Mouse (Mus musculus) hindbrain, postnatal 0 days (tissue): ENCODE results near the gene 1500009C09Rik. TPM values are rescaled to one million over a fixed set of nuclear protein-coding genes. Genes with fewer than 3 reads are reported as not detected.

Experiments
- ATAC-seq: fragments of 200-750 bp; cut with Nextera tagmentation; 2 replicates; pipeline ENCODE4 v1.8.0; 2017; ENCODE audit warnings: mild to moderate bottlenecking, moderate TSS enrichment, moderate library complexity
- DNase-seq: peaks from one replicate; pipeline ENCODE4 v3.0.0-alpha.2; 2015; ENCODE audit warnings: low spot score
- H3K27ac ChIP-seq: fragments of 300-500 bp; sonication (generic); 2 replicates; pipeline ENCODE4 v1.5.1; 2014; ENCODE audit warnings: mild to moderate bottlenecking
- H3K27me3 ChIP-seq: fragments of 300-500 bp; sonication (generic); 2 replicates; pipeline ENCODE4 v1.6.1; 2014; ENCODE audit warnings: low read length, mixed read lengths; ENCODE audit not compliant: insufficient read depth
- H3K36me3 ChIP-seq: fragments of 300-500 bp; sonication (generic); 2 replicates; pipeline ENCODE4 v1.6.1; 2014; ENCODE audit warnings: low read length, mixed read lengths; ENCODE audit not compliant: insufficient read depth
- H3K4me1 ChIP-seq: fragments of 300-500 bp; sonication (generic); 2 replicates; pipeline ENCODE4 v1.6.1; 2014; ENCODE audit warnings: antibody characterized with exemption, low read length, mixed read lengths; ENCODE audit not compliant: insufficient read depth
- H3K4me2 ChIP-seq: fragments of 300-500 bp; sonication (generic); 2 replicates; pipeline ENCODE4 v1.6.1; 2014; ENCODE audit warnings: low read depth, mild to moderate bottlenecking, low read length, moderate library complexity, mixed read lengths
- H3K4me3 ChIP-seq: fragments of 300-500 bp; sonication (generic); 2 replicates; pipeline ENCODE4 v1.5.1; 2014; ENCODE audit warnings: low read length
- H3K9ac ChIP-seq: fragments of 300-500 bp; sonication (generic); replicated peaks from 2 replicates; pipeline ENCODE4 v1.6.1; 2014; ENCODE audit warnings: mild to moderate bottlenecking, low read length, moderate library complexity, mixed read lengths
- H3K9me3 ChIP-seq: fragments of 300-500 bp; sonication (generic); 2 replicates; pipeline ENCODE4 v1.6.1; 2016; ENCODE audit warnings: low read length, mixed read lengths
- CTCF ChIP-seq: IDR thresholded peaks from 2 replicates; pipeline ENCODE4 v1.5.1; 2016; ENCODE audit warnings: antibody characterized with exemption, control low read depth, low read depth
- WGBS: fragments of 180-500 bp; shearing (Covaris S2); extraction: QIAGEN DNeasy Blood & Tissue Kit; methylation state at CpG from one replicate; pipeline ENCODE4 v1.1.7; 2014; 5-methylcytosine and 5-hydroxymethylcytosine counted together
- polyA plus RNA-seq: library from polyadenylated mRNA; unstranded; fragments of >200 nt; fragmentation: Nextera tagmentation; extraction: Ambion mirVana; gene quantifications from 2 replicates; pipeline ENCODE4 v1.2.1, GENCODE M21; 2015
- total RNA-seq: library from RNA; depleted of rRNA; stranded (reverse); fragments of >200 nt; gene quantifications from 2 replicates; pipeline ENCODE4 v1.2.3, GENCODE M21; 2014

Gene 1500009C09Rik
- total and polyA plus RNA-seq, 2 experiments from 2014 or later: 12.5 to 127 TPM

DNA sequence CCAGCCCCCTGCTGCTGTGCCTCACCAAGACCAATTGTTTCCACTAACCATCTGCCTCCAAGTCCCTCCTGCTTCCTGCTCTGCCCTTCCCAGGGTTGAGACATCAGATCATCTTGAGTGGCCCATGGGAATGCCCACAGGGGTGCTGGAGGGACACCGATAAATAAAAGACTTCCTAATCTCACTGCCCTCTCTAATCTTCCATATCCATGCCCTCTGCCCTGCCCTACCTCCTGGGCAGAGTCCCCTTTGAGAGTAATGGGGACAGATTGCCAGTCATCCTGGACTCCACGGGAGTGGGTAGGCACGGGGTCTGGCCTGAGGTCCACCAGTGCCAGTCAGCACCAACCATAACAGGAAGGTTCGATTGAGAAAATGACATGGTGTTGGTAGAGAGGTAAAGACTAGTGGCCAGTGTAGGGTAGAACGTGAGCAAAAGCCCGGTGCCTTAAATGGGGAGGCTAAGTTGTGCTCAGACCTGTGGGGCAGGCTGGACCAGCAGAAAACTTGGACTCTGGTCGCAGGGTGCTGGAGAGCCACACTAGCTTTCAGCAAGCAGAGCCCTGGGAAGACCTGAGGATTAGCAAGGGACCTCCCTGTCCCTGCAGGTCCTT, 27.5 kb upstream of the 1500009C09Rik start:
- 39% methylated on average over 7 of the region's 7 CpGs for WGBS
- H3K36me3 ChIP-seq: no peaks in the 10 kb centered on the region
- no peak for TF ChIP-seq CTCF
- H3K4me1 ChIP-seq: 0 out of 2 replicates have a peak, but pooled peaks cover 11% of the 10 kb centered on the region
- no peak overlapping the region for H3K9ac ChIP-seq
- ATAC-seq (0 out of 2 replicates have a peak, but pooled peaks have one; percentile 8), DNase-seq (no peak)
- no peaks in the 10 kb centered on the region for H3K9me3 ChIP-seq
- H3K4me2 ChIP-seq: peak overlapping the region; percentile 60; the same call in 1 of the 2 replicates
- peak overlapping the region; percentile 30; the same call in 1 of the 2 replicates for H3K4me3 ChIP-seq
- no peaks in the 10 kb centered on the region for H3K27me3 ChIP-seq
- no peak overlapping the region for H3K27ac ChIP-seq

GRCm38 (mm10) chr15:82225769-82226168, 26.4 kb upstream of the 1500009C09Rik start:
- TF ChIP-seq CTCF: no peak
- Histone ChIP-seq H3K27ac (no peak overlapping the region), H3K9ac (no peak overlapping the region), H3K4me1 (0 out of 2 replicates have a peak, but pooled peaks cover 11% of the 10 kb centered on the region), H3K4me2 (no peak overlapping the region), H3K36me3 (no peaks in the 10 kb centered on the region), H3K4me3 (no peak overlapping the region), H3K27me3 (no peaks in the 10 kb centered on the region; the same call in 1 of the 2 replicates), H3K9me3 (no peaks in the 10 kb centered on the region)
- 86% methylated on average over 5 of the region's 5 CpGs for WGBS
- no peak for ATAC-seq
- DNase-seq: no peak

GRCm38 (mm10) chr15:82229542-82230045, 22.6 kb upstream of the 1500009C09Rik start:
- Histone ChIP-seq H3K4me1 (peaks cover 5% of the 10 kb centered on the region; the same call in 1 of the 2 replicates), H3K36me3 (no peaks in the 10 kb centered on the region), H3K27me3 (no peaks in the 10 kb centered on the region; the same call in 1 of the 2 replicates), H3K4me3 (no peak overlapping the region), H3K9ac (no peak overlapping the region), H3K4me2 (no peak overlapping the region), H3K9me3 (no peaks in the 10 kb centered on the region), H3K27ac (no peak overlapping the region)
- DNase-seq (no peak), ATAC-seq (no peak)
- TF ChIP-seq CTCF: no peak
- 45% methylated on average over 11 of the region's 11 CpGs for WGBS

- DNase-seq: no peak
- H3K4me1 ChIP-seq: peaks cover 4% of the 10 kb centered on the region; the same call in 1 of the 2 replicates
- H3K36me3 ChIP-seq: no peaks in the 10 kb centered on the region
- no peak overlapping the region for H3K27ac ChIP-seq
- no peak overlapping the region for H3K4me3 ChIP-seq
- no peak overlapping the region for H3K4me2 ChIP-seq
- no peaks in the 10 kb centered on the region for H3K9me3 ChIP-seq
- TF ChIP-seq CTCF: no peak
- H3K27me3 ChIP-seq: no peaks in the 10 kb centered on the region; the same call in 1 of the 2 replicates
- ATAC-seq: no peak
- no peak overlapping the region for H3K9ac ChIP-seq
- 70% methylated on average over 6 of the region's 6 CpGs for WGBS
Observed at GRCm38 (mm10) chr15:82230098-82230611, 22.0 kb upstream of the 1500009C09Rik start.

DNA sequence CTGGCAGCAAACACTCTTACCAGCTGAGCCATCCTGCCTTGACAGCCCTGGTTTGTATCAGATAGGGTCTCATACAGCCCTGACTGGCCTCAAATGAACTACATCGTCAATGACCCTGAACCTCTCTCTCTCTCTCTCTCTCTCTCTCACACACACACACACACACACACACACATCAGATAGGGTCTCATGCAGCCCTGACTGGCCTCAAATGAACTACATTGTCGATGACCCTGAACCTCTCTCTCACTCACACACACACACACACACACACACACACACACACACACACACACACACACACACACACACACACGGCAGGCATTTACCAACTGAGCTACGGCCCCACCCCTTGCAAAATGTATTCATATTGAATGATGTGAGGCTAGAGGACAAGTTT, 21.1 kb upstream of the 1500009C09Rik start:
- Histone ChIP-seq H3K4me3 (no peak overlapping the region), H3K9me3 (no peaks in the 10 kb centered on the region), H3K4me2 (no peak overlapping the region), H3K36me3 (no peaks in the 10 kb centered on the region), H3K9ac (no peak overlapping the region), H3K27ac (no peak overlapping the region), H3K4me1 (peaks cover 4% of the 10 kb centered on the region; the same call in 1 of the 2 replicates), H3K27me3 (no peaks in the 10 kb centered on the region; the same call in 1 of the 2 replicates)
- WGBS: 70% methylated on average over 4 of the region's 4 CpGs
- no peak for TF ChIP-seq CTCF
- DNase-seq: no peak
- ATAC-seq: no peak

DNA sequence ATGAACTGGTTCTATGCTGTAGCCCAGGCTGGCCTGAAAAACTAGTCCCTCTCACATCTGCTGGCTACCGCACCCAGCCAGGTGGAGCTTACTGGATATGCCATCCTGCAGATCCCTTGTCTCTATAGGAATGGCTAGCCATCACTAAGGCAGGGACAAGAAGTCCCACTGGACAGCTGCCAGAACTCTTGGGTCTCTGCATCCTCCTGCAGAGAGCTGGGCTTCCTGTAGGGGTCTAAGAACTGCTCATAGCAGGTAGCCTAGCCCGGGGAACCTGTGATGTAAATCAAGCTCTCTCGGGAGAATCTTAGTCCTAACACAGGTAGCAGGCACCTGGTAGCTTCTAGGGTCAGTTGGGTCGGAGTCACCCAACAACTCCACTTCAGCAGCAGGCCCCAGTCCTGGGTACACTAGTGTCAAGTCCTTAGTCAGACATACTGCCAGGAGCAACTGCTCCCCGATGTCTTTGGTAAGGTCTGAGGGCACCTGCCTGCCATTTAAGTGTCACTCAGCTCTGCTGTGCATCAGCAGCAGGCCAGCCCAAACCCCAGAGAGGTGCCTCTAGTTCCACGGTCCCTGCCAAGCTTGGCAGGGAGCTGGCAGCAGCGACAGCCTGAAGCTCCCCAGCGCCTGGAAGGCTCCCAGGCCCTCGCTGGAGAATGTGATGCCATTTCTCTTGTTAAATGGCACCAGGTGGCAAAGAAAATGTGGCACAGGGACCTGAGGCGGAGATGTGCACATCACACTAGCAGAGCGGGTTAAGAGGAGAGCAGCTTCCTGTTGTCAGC, 20.4 kb upstream of the 1500009C09Rik start:
- 0 out of 2 replicates have a peak overlapping the region, but pooled peaks have one; percentile 1 for H3K27ac ChIP-seq
- no peak for TF ChIP-seq CTCF
- no peak overlapping the region for H3K4me2 ChIP-seq
- DNase-seq (peak; percentile 67), ATAC-seq (peak; percentile 2; the same call in 1 of the 2 replicates)
- no peaks in the 10 kb centered on the region for H3K36me3 ChIP-seq
- H3K27me3 ChIP-seq: no peaks in the 10 kb centered on the region; the same call in 1 of the 2 replicates
- peaks cover 4% of the 10 kb centered on the region; the same call in 1 of the 2 replicates for H3K4me1 ChIP-seq
- no peak overlapping the region for H3K4me3 ChIP-seq
- H3K9me3 ChIP-seq: no peaks in the 10 kb centered on the region
- H3K9ac ChIP-seq: 0 out of 2 replicates have a peak overlapping the region, but pooled peaks have one; percentile 9
- WGBS: 38% methylated on average over 11 of the region's 11 CpGs
